Mouse (Mus musculus) cerebral cortex, adult 2 months (tissue): ENCODE data around the gene Shank3.

ENCODE experiments used
- WGBS: fragments of 180-500 bp; shearing (Covaris S2); methylation state at CpG from one replicate; pipeline ENCODE4 v1.1.7; 2018; 5-methylcytosine and 5-hydroxymethylcytosine counted together

Shank3 gene

GRCm38 (mm10) chr15:89477091-89477491 lies 22.3 kb upstream of the Shank3 start, which contains the start of gene Arsa:
TSS of gene Arsa (minus strand) at chr15:89477425.
- WGBS = 33% methylated on average over 9 of the region's 9 CpGs

GRCm38 (mm10) chr15:89477806-89478205 lies 21.6 kb upstream of the Shank3 start:
- 56% methylated on average over 8 of the region's 8 CpGs for WGBS

DNA sequence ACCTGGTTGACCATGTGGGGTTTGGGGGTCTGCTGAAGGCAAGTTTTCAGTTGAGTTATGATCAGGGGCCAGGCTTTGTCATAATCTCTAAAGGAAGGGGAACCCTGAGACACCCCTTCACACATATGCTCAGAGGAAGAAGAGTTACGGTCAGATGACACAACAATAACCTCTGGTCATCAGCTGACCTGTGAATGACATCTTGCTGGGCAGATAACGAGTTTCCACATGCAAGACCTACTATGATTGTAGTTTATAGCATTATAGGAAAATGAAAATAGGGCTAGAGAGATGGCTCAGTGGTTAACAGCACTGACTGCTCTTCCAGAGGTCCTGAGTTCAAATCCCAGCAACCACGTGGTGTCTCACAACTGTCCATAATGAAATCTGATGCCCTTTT lies 20.8 kb upstream of the Shank3 start:
- 93% methylated on average over 3 of the region's 3 CpGs for WGBS

- WGBS = 30% methylated on average over 8 of the region's 8 CpGs
Observed at GRCm38 (mm10) chr15:89480584-89480983, 18.8 kb upstream of the Shank3 start.

- 90% methylated on average over 12 of the region's 12 CpGs for WGBS
Observed at GRCm38 (mm10) chr15:89488182-89488581, 11.2 kb upstream of the Shank3 start.

DNA sequence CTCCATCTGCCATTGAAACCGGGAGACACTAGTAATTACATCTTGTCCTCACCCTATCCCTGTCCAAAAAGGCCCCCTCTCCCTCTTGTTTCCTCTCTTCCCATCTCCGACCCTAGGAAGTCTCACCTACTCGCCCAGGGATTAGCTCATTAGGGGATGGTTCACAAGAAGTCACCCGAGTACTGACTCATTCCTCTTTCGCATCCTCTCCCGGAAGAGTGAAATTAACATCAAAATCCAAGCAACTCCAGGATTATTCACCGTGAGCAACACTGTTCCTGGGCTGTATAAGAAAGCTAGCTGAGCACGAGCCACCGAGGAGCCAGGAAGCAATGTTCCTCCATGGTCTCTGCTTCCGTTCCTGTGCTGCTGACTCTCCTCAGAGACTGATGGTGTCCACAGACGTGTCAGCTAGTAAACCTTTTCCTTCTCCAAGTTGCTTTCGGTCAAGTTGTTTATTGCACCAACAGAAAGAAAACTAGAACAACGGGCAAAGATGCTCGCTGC lies 10.8 kb upstream of the Shank3 start:
- 57% methylated on average over 14 of the region's 14 CpGs for WGBS

DNA sequence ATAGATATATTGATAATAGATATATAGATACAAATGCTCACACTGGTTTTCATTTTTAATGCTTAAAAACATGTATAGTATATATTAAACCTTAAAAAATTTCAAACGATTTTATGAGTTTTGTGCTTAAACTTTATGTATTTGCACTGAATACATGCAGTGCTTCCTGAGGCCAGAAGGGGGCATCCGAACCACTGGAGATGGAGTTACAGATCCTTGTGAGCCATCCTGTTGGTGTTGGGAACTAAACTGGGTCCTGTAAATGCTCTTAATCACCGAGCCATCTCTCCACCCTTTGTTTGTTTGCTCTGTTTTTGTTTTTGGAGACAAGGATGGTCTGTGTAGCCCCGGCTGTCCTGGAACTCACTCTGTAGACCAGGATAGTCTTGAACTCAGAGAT lies 4.5 kb upstream of the Shank3 start:
- WGBS = 80% methylated on average over 4 of the region's 4 CpGs

DNA sequence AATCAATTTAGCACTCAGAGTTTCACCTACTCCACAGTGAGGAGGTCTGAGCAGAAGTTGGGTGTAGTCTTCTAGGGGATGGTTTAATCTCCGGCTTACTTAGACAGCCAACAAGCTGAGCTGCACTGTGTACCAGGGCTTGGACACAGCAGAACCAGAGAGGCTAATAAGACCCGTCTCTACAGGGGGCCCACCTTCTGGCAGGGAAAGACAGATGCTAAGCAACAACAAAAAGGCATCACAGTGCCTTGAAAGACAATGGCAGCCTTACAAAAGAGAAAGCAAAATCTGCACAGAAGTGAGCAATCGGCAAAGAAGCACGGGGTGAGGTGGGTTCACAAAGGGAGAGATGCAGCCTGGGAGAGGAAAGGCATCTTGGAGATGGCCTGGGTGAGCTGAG lies 3.3 kb upstream of the Shank3 start:
- 28% methylated on average over 4 of the region's 4 CpGs for WGBS

DNA sequence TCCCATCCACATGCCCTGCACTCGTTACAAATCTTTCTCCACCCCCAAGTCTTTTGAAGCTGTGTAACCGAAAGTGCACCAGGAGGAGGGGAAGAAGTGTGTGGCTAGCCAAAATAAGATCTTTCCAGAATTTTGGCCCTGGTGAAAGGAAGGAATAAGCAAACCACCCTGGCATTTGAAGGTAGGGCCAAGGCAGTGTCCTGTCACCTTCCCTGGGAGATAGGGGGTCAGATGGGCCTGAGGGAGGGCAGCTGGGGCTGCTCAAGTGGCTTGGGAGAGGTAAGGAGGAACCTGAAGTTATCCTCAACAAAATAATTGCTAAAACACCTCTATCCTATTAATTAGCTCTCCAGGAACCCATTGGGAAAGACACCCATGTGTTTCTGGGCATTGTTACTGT lies 2.6 kb upstream of the Shank3 start:
- 23% methylated on average over 2 of the region's 2 CpGs for WGBS

GRCm38 (mm10) chr15:89497391-89498048 lies 1.9 kb upstream of the Shank3 start:
- 44% methylated on average over 4 of the region's 4 CpGs for WGBS

- 5% methylated on average over 41 of the region's 41 CpGs for WGBS
Observed at GRCm38 (mm10) chr15:89498049-89498960, 1.1 kb upstream of the Shank3 start.

DNA sequence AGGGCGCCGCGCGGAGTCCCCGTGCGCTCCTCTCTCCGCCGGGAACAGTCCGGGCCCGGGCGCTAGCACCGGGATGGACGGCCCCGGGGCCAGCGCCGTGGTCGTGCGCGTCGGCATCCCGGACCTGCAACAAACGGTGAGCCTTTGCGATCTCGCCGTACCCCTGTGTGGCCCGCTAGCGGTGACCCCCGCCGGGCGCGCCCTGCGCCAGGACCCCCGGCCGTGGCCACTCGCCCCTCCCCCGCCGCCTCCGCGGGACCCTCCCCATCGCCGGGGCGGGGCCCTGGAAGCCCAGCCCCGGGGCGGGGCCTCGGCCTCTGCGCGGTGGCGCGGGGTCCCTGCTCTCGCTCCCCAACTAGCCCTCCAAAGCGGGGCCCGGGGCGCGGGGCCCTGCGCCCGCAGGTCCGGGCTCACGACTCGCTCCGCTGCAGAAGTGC lies 379 bp downstream of the Shank3 start:
- WGBS = under 1% methylated on average over 56 of the region's 60 CpGs

- 5% methylated on average over 35 of the region's 35 CpGs for WGBS
Observed at GRCm38 (mm10) chr15:89500221-89500791, 883 bp downstream of the Shank3 start.

GRCm38 (mm10) chr15:89501321-89501720 lies 1.9 kb downstream of the Shank3 start:
- WGBS = 81% methylated on average over 3 of the region's 3 CpGs

GRCm38 (mm10) chr15:89504838-89505237 lies 5.4 kb downstream of the Shank3 start:
- 96% methylated on average over 9 of the region's 9 CpGs for WGBS

DNA sequence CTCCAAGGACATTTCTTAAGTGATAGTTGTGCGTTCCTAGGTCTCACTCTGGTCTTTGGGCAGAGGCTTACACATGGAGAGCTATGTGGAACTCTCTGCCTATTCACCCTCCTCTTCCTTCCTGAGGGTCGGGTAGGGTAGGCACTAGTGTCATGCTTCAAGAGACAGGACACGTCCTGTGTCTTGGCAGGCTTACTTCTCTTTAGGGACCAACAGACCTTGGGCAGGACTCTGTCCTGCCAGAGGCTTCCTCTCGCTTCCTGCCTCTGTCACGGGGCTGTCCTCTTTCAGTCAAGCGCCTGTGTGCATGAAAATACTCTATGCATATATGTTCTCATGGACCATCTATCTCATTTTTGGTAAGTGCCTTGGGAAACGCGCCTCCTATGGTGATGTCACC lies 8.3 kb downstream of the Shank3 start:
- WGBS = 90% methylated on average over 8 of the region's 8 CpGs

GRCm38 (mm10) chr15:89512679-89513078 lies 13.3 kb downstream of the Shank3 start:
- 74% methylated on average over 4 of the region's 4 CpGs for WGBS

- WGBS = 59% methylated on average over 7 of the region's 7 CpGs
Observed at GRCm38 (mm10) chr15:89521951-89522350, 22.5 kb downstream of the Shank3 start.

GRCm38 (mm10) chr15:89522566-89523282 lies 23.3 kb downstream of the Shank3 start:
- 90% methylated on average over 10 of the region's 10 CpGs for WGBS

DNA sequence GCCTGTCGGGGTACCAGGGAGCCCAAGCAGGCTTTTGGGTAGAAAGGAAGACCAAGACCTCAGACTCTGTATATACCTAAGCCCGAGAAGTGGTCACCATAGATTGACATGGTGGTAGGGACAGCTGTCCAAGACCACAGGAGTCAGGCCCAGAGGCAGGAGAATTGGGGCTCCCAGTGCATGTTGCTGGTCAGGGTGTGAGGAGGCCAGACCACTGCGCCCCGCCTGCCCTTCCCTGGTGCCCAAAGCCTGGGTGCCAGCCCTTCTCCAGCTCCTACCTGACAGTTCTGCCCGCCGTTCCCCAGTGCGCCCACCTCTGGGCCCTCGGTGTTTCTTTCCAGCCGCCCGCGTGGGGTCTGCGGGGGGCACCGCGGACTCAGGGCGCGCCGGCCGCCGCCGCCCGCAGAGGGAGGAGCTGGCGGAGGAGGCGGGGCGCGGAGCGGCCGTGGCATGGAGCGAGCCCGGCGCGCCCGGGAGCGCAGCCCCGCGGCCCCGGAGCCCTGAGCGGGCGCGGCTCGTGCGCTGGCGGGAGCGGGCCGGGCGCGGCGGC lies 23.9 kb downstream of the Shank3 start:
- 31% methylated on average over 47 of the region's 47 CpGs for WGBS

DNA sequence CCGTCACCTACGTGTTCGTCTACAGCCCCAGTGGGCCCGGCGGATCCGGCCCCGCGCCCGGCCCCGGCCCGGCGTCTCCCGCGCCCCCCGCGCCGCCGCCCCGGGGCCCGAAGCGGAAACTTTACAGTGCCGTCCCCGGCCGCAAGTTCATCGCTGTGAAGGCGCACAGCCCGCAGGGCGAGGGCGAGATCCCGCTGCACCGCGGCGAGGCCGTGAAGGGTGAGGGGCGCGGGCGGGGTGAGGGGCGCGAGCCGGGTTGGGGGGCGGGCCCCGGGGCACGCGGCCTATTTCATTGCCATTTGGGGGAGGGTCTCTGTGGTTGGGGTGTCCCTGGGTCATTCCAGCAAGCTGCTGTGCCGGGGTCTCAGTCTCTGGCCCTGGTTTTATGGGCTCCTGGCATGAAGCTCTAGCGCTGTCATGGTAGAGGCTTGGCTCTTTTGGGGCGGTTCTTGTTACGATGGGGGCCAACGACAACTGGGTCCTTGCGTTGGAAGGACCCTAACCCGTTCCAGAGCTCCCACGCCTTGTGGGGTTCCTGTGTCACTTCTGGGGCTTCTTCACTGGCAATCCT lies 24.7 kb downstream of the Shank3 start:
- WGBS = 28% methylated on average over 52 of the region's 52 CpGs
